Mouse (Mus musculus) urinary bladder, postnatal 25 days (tissue): ENCODE measurements around the gene Pgpep1l.
"Not testable (repeated sequence)": the region's sequence is repeated elsewhere in the genome, so short reads cannot be mapped to it uniquely, and the experiment has no call there.

ENCODE experiments used
- DNase-seq: peaks from one replicate; pipeline ENCODE4 v3.0.0; 2022; ENCODE audit warnings: low spot score

Gene Pgpep1l

DNA sequence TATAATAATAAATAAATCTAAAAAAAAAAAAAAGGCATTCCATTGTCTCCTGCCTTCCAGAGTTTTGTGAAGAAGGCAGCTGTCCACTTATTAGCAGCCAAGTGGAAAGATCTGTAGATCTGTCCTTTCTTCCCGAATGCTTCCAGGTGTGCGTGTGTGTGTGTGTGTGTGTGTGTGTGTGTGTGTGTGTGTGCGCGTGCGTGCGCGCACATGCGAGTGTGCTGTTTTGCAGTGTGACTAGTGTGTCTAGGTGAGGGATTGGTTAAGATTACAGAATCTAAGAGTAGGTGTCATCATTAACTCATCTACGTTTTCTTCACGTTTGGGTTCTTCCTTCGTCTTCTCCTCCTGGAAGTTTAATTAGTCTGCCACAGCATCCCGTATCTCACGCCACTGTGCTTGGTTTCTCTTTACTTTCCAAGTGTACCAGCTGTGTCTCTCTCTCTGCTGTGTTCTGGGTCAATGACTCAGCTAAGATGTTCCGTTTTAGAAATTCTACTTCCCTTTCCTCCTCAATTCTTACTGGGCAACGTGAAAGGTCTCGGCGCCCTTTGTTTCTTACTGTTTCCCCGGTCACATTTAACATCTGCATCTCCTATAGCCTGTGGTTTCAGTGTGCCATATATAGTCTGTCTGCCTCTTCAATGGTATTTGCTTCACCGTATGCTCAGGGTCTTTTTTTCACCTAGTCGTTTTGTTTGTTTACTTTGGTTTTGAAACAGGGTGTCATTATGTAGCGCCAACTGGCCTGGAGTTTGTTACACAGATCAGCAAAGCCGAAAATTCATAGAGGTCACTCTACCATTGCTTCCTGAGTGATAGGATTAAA, 18.5 kb upstream of the Pgpep1l start:
- no peak for DNase-seq

GRCm38 (mm10) chr7:68281341-68281740, 17.3 kb upstream of the Pgpep1l start:
- DNase-seq, result no peak

DNA sequence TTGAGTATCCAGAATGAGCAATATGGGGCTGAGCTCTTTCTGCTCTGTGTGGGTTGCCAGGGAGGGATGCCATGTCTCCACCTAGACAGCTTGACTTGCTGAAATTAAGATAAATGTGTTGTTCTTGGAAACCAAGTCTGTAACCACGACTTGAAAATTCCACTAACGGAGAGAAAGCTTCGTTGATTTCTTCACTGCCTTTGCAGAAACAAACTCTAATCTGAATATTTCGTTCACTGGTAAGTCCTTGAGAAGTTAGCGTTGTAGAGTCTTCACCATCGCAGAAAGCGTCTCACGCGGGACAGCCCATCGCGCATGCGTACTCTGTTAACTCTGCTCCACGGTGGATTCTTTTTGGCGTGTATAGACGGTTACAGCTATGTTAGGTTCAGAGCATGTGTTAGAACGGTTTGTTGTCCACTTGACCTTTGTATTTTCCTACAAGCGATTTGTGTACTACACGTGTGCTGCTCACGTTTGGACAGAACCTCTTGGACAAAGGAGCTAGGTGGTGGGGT, 16.4 kb upstream of the Pgpep1l start:
- DNase-seq, result no peak

- no peak for DNase-seq
Observed at GRCm38 (mm10) chr7:68279481-68279880, 15.4 kb upstream of the Pgpep1l start.

DNA sequence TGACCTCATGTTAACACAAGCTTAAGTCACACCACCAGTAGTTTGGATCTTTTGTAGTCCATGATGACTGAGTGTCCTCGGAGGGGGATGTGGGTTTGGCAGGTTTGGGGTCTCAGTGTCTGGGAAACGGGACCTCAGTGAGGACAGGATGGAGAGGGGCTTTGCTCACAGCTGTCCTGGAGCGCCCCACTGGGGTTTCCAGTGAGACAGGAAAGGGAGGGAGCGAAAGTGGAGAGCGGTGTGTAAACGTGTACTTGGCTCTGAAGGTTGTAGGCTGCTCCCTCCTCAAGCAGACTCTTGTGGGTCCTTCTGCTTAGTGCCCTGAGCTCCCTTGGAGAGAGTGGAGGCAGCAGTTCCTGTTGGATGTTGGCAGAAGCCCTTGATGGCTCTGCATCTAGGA, 14.9 kb upstream of the Pgpep1l start:
- no peak for DNase-seq

DNA sequence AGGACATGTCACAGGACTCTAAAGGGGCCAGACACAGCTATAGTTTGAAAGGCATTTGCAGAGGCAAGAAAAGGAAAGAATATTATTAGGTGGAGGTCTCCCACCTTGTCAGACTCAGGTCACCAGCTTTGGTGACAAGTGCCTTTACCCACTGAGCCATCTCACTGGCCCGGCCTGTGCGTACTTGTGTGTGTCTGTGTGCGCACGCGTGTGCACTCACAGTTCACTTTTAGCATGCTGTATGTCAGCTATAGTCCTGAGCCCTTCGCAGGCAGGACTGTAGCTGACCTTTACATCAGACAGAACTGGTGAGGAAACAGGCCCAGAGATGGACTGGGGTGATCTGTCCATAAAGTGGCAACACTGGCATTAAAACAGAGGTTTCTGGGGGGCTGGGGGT, 14.4 kb upstream of the Pgpep1l start:
- DNase-seq, result no peak

GRCm38 (mm10) chr7:68277897-68278270, 13.9 kb upstream of the Pgpep1l start:
- no peak for DNase-seq

- no peak for DNase-seq
Observed at GRCm38 (mm10) chr7:68277054-68277896, 13.2 kb upstream of the Pgpep1l start.

- no peak for DNase-seq
Observed at GRCm38 (mm10) chr7:68275838-68276731, 12.1 kb upstream of the Pgpep1l start.

DNA sequence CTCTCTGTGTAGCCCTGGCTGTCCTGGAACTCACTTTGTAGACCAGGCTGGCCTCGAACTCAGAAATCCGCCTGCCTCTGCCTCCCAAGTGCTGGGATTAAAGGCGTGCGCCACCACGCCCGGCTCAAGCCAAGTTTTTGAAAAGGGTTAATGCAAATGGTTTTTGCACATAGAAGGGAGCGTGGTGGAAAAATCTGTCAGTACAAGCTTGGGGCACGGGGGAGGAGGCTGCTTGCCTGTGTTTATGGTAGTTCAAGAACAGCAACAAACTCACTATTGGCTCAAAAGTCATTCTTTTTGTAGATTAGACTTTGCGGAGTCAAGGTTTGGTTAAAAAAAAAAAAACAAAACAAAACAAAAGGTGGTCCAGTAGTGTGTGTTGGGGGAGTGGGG, 11.4 kb upstream of the Pgpep1l start:
- not testable (repeated sequence) for DNase-seq

DNA sequence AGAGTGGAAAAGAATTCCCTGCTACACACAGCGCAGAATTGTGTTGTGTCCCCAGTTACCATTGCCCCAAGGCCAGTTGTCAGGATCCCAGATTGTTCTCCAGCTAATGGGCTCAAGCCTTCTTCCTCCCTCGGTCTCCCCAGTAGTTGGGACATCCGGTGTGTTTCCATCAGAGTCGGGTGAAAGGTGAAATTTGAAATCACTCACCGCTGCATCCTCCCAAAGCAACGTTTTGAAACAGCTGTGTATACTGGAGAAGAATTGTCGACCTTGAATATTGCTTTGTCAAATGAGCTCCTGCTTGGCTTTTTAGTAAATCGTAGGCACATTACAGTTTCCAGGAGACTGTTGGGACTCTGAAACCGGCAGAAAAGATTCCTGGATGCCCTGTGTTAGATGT, 10.9 kb upstream of the Pgpep1l start:
- DNase-seq, result no peak

GRCm38 (mm10) chr7:68274218-68274617, 10.2 kb upstream of the Pgpep1l start:
- no peak for DNase-seq

GRCm38 (mm10) chr7:68273515-68273914, 9.5 kb upstream of the Pgpep1l start, which contains the start of gene Fam169b:
Gene Fam169b, plus strand, starts transcription at chr7:68273839.
- no peak for DNase-seq

GRCm38 (mm10) chr7:68272607-68273006, 8.6 kb upstream of the Pgpep1l start:
- DNase-seq, result no peak

DNA sequence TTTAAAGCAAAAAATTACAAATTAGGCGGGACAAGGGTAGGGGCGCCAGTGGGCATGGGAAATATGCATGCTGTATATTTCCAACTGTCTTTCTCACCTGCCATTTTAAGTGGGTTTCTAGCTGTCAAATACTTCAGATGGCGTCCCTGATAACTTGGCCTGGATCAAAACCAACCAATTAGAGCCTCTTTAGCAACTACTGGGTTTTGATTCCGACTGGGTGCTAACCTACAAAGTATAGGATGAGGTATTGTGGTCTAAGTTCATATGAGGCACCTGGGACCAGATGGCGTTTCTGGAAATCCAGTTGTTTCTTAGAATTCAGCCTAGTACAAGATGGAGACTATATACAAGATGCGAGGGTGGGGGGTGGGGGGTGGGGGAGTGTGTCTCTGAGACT, 7.8 kb upstream of the Pgpep1l start:
- DNase-seq, result no peak

DNA sequence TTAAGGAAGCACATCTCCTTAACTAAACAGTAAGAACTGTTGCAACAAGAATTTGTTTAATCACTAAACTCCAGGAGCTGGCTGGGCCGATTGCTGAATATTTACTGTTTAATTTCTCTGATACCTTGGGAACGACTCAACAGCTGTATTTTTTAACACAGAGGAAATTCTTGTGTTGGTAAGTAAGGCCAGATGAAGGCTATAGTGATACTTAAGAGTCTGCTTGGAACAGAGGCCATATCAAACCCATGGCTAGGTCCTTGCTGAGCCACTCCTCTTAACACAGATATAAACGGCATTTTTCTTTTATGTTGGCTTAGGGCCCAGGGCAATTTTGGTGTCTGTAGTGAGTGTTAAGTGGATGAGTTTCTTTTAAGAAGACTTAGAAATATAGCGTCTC, 6.5 kb upstream of the Pgpep1l start:
- DNase-seq, result no peak

DNA sequence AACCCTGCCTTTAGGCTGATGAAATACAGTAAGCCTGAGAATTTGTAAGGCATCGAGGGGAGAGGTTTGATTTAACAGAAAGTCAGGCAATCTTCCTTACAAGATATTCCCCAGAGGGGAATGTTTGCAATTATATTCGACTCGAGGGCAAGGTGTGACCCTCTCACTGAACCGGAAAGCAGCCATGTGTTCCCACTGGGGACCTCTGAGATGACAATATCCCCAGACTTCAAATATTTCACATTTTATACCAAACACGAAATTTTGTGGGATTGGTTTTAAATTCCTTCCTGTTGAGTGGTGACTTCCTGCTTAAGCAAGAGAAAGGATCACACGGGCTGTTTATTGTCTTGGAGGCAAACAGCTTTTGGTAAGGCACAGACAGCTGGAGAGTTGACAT, 2.7 kb upstream of the Pgpep1l start:
- no peak for DNase-seq

DNA sequence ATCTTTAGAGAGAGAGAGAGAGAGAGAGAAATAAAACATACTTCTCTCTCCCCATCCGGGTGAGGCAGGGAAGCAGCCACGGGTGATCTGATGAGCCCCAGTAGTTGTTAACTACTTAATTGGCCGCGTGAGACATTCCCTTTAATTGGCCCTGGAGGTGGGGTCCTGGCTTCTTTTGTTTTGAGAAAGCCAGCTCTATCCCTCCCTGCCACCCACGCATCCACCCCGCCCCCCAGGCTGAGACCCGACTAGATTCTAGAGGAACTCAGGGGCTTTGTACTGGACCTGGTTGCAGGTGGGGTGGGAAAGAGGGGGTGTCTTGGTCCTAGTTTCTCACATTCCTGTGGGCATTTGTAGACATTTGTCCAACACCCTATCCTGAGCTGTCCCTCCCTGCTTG, 1.4 kb upstream of the Pgpep1l start:
- no peak for DNase-seq

DNA sequence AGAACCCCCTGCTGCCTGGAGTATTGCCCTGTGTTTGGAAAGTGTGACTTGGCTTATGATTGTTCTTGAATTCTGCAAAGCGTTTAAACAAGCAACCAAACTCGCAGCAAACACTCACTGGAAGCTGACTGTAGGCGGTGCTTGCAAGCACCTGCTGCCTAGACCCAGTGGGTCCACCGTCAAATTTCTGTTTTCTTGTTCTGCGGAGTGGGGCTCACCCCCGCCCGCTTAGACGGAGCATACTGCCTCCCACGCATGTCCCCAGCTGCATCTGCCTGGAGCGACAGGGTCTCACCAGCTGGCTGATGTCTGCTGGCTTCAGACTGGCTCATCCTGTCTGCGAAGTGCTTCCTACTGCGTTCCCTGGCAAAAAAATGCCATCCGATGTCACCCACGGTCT, 498 bp upstream of the Pgpep1l start:
- no peak for DNase-seq

DNA sequence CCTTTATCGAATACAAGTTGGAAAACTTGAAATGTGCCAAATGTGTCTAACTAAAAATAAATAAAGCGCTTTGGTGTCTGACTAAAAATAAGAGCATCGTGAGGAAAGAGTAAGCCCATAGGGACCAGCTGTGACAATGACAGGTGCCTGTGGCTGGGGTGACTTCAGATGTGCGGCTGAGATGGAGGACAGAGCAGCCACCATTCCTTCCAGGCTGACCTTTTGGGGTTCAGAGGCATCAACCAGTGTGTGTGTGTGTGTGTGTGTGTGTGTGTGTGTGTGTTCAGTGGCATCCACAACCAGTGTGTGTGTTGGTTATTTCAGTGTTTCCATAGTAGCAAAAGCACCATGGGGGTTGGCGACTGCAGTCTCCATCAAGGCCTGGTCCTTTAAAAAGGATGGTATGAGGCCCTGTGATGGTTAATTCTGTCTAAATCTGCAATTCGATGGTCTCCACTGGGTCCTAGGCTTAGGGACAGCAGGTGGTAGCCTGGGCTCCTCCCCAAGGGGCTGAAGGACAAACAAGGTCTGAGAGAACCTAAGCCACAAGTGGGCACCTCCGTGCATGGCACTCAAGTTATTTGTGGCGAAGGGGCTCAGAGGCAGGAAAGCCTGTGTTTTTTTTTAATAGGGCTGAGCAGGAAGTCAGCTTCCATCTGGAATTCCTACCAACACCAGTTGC, 546 bp downstream of the Pgpep1l start:
- no peak for DNase-seq

DNA sequence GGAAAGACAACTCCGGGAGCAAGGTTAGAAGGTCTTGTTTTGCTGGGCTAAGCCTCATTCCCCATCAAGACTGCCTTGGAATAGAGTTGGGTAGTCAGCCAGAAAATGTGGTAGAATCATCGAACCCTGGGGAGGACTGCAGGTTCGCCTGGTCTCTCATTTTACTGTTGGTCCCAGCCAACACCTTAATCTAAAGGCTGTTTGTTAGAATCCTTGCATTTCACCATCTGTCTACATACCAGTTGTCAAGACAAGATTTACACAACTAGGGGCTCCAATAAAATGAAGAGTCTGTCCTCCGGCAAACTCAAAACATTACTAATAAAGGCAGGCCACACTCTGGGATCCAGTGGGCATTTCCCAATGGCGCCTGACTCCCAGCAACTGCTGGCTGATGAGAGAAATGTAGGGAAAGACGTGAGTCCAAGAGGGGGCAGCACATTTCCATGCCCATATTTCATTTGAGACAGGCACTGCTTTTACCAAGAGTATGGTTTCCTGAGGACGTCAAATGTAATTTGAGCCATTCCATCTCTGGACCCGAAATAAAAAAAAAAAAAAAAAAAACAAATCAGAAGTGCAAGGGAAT, 1.3 kb downstream of the Pgpep1l start:
- DNase-seq, result no peak
